Mouse (Mus musculus): ENCODE data around the gene Chmp4b.

GRCm38 (mm10) chr2:154668680-154669079 is 17.2 kb downstream of the Chmp4b start:
- no peak for TF ChIP-seq CTCF (IDR thresholded peaks at IDR 0.05; ENCODE audit: low read depth, low read length)
- no peak for TF ChIP-seq POLR2A (IDR thresholded peaks at IDR 0.05; ENCODE audit: borderline replicate concordance, low read depth, low read length)
